Mouse (Mus musculus): ENCODE data around the gene Gen1. TPM values are rescaled to one million over a fixed set of nuclear protein-coding genes. Genes with fewer than 3 reads are reported as not detected.

Gen1 gene
- total RNA-seq, 2 experiments from 2014 or later = 5.6 to 7.6 TPM

DNA sequence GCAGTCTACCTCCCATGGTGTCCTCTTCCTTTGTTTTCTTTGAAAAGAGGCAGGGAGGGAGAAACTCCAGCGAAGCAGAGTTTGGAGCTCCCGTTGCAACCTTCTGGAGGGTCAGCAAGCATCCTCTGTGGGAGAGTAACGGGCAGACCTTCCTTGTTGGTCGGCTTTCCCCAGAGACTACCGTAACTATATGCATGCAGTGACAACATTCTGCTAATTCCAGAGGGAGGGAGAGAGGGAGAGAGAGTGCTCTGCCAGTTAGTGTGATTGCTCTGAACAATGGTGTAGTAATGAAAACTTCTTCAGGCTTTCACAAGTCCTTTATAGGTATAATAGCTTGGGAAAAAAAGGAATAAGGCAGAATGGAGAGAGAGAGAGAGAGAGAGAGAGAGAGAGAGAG lies 40.9 kb downstream of the Gen1 start:
- DNase-seq = no peak

DNA sequence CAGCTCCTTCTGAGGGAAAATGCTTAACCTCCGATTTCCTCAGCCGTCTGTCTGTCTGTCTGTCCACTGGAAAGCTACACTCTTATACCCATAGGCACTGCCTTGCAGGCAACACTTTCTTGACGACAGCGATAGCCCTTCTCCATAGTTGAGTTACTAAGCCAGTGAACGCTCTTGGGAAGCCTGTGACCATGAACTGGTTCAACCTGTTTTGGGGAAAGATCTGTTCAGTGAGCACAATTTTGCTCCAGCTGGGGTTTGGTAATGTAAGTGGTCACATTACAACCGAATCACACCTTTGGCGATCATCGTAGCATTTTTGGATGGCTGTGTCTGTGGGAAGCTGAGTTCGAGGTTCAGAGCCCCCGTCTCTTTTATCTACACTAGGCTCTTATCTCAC lies 42.5 kb downstream of the Gen1 start:
- DNase-seq = peak; percentile 11

DNA sequence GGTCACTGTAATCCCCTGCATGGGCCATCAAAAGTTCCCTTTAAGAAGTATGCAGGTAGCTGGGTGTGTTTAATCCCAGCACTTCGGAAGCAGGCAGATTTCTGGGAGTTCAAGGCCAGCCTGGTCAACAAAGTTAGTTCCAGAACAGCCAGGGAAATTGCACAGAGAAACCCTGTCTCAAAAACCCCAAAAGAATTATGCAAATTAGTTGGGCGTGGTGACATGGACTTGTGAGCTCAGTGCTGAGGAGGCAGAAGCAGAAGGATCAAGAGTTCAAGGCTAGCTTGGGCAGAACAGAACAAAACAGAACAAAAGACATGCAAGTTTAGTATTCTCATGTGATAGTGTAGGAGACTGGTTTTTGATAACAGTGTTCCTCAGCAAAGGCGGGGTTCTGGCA lies 43.0 kb downstream of the Gen1 start:
- no peak for DNase-seq

DNA sequence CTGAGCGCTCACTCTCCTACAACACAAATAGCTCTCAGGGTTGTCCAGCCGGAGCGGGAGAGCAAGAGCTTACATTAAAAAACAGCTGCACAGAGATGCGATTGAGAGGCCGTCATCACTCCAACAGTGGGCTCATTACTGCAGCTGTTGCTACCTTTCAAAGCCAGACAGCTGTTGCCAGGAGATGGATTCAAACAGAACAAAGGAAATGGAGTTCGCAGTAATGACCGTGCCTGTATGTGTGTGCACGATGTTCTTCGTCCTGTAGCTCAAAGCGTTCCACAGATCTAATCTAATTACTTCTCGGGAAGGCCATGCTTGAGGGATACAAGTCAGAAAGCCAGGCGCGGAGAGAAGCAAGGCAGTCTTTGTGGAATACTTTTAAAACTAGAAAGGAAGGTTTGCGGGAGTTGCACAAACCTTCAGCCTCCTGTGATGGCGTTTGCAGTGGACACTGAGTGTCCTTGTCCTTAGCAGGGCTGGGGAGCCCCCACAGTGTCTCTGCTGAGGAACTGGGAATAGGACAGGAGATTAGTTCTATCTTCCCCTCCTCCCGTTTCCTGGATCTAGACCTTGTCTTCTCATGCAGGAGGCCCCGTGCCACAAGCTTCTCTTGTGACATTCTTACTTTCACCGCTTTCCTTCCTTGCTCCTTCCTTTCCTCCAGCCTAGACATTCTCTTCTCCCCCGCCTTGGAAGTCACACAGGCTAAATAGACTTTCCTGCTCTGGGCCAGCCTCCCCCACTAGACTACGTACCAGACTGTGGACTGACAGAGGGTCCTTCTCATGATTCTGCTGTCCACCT lies 43.9 kb downstream of the Gen1 start:
- no peak for DNase-seq

DNA sequence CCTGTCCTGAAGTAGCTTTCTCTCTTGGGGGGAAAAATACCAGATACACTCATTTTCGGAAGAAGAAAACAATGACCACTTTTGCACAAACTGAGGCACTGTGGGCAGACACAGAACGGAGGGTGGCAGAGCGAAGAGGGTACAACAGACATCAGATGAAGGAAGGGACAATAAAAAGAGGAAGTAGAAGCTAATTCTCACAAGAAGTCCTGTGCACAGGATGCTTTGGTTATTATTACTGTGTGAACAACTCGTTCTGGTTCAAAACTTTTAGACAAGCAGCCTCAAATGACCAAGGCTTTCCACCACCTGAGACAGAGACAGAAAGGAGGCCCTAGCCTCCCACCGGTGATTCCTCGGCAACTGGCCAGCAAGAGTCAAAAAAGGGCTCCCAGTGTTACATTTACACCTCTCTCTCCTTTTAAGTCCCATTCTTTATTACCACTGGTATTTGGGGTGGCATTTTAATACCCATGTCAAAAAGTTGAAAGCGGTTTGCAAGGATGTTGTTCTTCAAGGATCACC lies 47.8 kb downstream of the Gen1 start:
- no peak for DNase-seq

DNA sequence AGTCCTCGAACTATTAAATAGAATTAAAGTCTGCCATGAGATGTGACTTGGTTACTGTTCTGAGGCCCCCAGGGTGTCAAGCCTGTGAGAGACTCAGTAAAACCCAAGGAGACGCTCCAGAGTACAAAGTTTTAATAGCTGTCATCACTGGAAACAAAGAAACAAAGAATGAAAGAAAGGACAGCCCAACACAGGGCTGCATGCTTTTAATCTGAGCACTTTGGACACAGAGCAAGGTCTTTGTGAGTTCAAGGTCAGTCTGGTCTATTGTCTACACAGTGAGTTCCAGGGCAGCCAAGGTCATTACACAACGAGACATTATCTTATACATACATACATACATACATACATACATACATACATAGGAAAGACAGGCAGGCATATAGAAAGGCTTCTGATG lies 49.1 kb downstream of the Gen1 start:
- DNase-seq = no peak

DNA sequence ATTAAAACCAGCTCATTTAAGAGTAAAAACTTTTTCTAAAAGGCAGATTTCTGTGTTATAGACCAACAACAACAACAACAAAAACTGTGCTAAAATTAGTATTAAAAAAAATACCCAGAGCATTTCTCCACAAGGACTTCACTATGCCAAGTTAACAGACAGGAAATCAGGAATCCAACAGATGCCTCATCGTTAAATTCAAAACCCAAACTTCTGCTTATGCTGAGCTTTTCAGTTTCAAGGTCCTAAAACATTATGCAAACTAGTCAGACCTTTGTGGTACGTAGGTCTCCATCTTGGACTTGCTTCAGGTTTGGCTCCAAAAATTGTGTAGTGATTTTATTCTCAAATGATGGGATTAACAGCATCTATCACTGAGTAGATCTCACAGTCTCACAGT lies 50.0 kb downstream of the Gen1 start:
- DNase-seq = no peak

DNA sequence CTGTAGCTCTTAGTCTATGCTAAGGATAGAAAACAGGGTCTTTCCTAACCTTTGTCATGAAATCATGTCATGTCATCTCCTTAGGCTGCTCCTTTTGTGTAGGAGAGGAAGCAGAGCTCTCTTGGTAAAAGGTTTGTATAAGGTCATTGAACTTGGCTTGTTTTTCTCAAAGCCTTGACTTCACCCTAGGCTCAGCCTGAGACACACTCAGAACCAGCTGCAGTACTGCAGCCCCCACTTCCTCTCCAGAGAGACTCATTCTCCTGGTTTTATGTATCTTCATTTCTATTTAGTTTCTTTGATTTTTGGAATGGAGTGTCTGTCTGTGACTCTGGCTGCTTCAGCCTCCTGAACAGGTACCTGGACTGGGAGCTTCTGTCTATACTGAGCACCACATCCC lies 50.8 kb downstream of the Gen1 start:
- no peak for DNase-seq

DNA sequence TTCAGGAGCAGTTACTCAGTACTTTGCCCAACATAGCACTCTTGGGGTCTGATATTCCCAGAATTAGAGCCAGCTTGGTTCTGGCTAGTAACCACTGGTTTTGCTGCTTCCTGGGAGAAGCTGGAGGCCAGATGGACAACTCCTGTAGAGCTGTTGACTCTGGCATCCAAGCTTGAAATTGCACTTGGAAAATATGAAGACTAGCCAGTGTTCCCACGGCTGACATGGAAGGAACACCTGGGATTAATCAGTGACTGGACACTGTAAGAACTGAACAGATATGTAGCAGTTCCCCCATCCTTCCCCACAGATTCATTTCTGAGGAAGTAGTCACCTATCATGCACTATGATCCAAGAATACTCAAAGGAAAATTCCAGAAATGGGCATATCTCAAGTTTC lies 52.7 kb downstream of the Gen1 start:
- no peak for DNase-seq

DNA sequence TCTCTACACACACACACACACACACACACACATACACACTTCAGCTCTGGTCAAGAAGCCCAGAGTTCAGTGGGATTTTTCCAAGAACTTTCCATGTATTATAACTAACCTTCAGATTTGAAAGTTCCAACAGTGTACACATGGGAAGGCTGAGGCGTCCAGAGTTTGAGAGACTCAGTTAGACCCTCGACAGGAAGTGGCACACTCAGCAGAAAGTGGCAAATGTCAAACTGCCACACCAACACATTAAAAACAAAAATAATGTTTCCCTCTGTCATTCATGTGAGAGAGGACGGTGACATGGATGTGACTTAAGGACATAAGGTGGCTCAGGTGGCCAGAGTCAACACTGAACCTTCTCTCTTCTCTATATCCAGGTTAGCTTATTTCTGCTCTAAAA lies 55.2 kb downstream of the Gen1 start:
- DNase-seq = no peak

DNA sequence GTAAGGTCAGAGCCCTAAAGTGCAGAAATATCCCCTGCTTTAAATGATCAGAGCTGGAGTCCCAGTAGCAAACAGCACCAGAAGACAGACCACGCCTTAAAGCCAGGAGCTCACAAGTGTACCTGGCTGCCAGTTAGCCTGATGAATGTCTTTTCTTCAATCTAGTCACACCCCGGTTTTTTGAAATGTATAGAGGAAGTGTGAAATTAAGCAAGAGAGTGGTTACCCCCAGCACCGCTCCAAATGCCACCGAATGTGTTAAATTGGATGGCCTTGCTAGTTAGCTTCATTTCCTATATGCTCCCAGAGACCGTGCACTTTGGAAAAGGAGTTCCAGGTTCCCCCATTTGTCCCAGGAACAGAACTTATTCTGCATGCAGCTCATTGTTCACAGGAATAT lies 56.0 kb downstream of the Gen1 start:
- no peak for DNase-seq

DNA sequence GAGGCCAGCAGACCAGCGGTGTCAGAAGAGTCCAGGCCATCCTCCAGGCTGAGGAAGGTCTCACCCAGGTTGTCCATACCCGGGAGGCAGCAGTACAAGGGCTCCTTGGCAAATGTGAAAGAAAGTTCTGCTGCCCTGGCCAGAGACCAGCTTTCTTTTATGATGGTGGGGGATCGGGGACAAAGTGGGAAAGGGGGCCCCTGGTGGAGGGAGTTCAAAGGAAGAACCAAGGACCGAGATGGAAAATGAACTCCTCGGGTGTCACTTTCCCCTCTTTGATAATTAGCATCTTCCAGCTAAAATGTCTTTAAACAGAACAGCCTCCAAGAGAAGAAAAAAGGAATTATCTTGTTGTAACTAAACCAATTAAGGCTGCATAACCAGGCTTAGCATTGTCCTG lies 56.7 kb downstream of the Gen1 start, which contains the start of gene Msgn1:
Gene Msgn1, minus strand, starts transcription at position 101 of the 400 bp plus-strand sequence.
- no peak for DNase-seq

DNA sequence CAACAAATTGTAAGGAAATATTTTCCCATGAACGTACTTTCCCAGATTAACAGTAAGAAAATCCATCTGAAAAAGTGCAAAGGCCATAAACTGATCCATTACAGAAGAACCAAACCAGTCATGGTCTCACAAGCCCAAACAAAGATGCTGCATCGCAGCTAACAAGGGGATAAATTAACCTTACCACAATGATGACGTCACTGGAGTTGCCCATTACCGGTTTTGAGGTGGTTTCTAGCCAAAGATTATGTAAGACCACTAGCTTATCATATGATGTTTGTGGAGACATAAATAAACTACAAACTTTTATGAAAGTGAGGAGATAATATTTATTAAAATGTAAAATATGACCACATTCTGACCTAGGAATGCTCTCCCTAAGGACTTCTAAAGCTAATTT lies 59.3 kb downstream of the Gen1 start:
- DNase-seq = no peak

DNA sequence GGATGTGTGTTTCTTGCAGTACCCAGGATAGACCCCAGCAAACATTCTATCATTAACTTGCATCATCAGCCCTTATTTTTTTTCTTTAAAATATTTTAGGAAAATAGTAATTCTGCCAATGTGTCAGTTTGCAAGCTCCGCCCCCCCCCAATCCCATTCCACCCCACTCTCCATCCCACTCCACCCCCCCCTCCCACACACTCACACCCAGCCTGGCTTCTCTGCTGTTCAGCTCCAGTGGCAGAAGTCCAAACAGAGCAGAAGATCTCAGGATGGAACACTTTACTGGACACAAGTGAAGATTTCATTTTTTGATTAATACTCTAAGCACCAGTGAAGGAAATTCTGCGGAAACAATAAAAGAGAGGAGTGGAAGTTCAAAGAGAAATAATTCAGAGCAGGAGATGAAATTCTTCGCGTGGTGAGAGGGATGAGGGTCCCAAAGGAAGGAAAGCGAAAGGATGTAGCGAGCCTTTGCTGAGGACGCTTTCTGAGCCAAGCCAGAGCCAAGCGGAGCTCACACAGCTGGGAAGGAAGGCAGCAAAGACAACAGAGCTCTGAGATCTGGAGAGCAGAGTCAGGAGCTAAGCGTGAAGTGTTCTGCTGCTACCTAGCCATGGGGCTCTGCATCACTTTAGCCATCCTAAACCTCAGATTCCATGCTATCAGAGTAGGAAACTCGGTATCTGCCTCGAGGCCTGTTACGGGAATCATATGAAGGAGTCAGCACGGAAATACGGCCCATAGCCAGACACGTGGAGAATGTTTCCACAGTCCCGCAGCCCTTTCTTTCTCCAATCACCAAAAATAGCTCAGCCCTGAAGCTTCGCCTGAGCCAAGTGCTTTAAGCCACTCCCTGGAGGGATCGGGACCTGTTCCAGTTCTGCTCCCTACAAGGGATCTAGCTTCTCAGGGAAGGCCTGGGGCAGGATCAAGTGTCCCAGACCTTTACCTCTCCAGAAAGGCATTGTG lies 61.6 kb downstream of the Gen1 start:
- peak; percentile 71 for DNase-seq

DNA sequence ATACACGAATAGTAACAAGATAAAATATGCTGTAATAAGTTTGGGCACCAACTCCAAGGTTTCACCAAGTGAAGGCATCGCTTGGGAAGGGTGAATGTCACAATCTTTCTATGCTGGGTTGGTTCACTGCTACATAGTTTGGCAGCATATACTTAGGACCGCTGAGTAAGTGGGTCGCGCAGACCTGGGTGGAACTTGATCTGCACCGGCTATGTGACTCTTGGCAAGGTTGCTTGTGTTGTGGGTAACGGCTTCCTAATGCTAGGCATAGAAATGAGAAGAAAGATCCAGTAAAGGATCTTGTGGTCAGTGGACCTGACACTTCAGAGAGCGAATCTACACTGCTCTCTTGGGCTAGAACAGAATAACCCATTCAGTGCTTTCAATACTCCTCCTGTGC lies 63.1 kb downstream of the Gen1 start:
- DNase-seq = no peak

DNA sequence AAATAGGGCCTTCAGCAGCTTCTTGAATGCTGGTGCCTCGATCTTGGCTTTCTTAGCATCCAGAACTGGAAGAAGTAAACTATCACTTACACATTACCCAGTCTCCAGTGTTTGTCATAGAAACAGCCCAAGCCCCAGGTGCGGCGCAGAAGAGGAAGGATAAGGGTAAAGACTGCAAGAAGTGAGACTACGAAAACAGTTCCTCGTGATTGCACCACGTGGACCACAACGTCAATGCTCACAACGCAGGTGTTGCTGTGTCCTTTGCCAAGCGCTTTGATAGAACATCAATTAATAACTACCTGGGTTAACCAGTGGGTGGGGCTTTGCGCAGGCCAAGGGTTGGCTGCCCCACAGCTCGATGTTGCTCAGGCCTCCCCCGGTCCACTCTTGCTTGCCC lies 64.9 kb downstream of the Gen1 start:
- no peak for DNase-seq

DNA sequence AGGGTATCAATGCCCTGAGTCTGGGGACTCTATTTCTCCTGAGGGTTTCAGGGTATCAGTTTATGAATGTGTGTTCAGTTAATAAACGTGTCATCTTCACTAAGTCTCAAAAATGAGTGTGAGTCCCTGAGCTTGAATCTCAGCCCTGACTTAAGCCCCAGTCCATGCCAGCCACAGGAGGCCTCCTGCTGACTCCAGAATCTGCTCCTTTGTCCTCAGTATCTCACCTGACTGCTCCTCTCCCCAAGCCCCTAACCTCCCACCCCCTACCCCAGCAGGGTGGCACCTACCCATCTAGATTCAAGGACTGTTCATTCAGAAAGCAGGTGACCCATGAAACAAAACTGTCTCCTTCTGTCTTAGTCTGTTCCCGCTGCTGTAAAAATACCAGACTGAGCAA lies 67.0 kb downstream of the Gen1 start:
- no peak for DNase-seq

DNA sequence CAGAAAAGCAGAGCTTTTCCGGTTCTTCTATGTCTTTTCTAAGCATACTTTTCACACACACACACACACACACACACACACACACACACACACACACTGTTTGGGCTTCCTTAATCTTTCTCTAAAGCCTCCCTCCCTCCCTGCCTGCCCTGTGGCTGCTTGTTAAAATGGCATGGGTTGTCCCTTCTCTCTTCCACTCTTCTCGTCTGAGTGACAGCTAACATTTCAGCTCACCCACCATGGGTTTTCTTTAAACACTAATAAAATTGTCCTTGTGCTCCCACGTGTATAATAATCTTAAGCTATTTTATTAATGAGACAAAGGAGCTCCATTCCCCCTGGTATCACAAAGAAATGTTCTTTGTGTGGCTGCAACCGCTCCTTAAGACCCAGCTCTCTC lies 67.6 kb downstream of the Gen1 start:
- DNase-seq = no peak

DNA sequence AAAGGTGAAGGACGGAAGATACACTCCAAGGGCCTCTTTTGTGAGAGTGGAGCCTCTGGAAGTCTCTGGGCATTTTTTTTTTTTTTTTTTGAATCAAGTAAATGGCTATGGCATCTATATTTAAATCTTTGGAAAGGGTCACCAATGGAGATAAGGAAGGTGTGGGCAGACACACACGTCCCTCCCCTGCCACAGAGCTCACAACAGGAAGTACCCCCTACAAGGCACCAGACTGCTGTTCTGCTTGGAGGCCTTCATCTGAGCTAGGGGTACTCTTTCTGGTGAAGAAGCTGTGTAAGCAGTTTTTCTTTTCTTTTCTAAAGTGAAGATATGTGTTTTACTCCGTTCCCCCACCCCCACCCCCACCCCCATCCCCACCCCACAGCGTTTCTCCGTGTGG lies 68.8 kb downstream of the Gen1 start:
- DNase-seq = no peak

DNA sequence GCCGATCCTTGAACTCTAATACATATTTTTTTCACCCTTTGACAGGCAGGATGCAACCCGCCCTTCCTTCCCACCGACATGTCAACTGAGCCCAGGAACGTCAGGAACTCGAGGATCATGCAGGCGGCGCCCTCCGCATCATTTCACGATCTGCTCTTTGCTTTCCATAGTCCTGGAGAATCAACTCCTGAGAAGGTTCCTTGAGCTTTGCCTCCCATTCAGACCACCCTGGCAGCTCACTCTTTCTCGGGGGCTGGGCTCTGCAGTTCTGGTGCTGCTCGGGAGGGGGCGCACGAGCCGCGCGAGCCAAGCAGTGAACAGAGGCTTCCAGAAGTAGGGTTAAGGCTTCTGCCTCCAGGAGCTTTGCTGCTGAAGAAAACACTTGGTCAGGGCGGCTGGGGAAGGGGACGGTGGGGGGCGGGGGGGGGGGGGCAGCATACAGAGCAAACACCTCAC lies 69.4 kb downstream of the Gen1 start:
- peak; percentile 88 for DNase-seq

DNA sequence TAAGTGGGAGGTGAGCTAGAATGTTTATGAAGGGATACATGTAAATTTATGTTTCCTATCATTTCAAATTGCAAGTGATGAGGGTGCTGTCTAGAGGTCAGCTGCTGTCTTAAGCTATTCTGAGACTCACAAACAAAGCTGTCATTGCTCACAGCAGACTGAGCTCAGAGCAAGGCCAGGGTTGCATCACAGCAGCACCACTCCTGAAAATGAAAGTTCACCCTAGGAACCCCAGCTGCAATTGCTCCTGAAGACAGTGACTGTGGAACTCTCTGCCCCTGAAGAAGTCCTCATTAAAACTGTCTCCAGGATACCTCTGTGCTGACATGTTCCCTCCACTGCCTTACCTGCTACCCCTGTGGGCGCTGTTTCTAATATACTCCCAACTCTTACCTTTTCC lies 70.6 kb downstream of the Gen1 start:
- no peak for DNase-seq
